Mouse (Mus musculus) liver, adult 2 months (tissue): Measurements from ENCODE around the gene Sap30l.

ENCODE experiments used
- CTCF ChIP-seq: fragments of 200-500 bp; IDR thresholded peaks from 2 replicates; pipeline ENCODE4 v1.5.1; 2011; ENCODE audit warnings: low read depth, low read length, control low read depth
- POLR2A ChIP-seq: fragments of 200-500 bp; IDR thresholded peaks from 2 replicates; pipeline ENCODE4 v1.6.1; 2011; ENCODE audit warnings: low read length, control low read depth; ENCODE audit not compliant: insufficient read depth; ENCODE audit errors: extremely low read depth

GRCm38 (mm10) chr11:57836401-57836800 lies 35.0 kb downstream of the Sap30l start:
- TF ChIP-seq CTCF: no peak
- no peak for TF ChIP-seq POLR2A
